Mouse (Mus musculus) megakaryocyte, embryonic 14.5 days (primary cell): Measurements from ENCODE around the gene Cdkn2d. TPM values are rescaled to one million over a fixed set of nuclear protein-coding genes. Genes with fewer than 3 reads are reported as not detected.
A peak's percentile ranks its signal among the peaks of the same experiment; 100 is the strongest.

Experiments
- H3K27me3 ChIP-seq: replicated peaks from 2 replicates; pipeline ENCODE3; 2012; ENCODE audit warnings: inconsistent platforms
- H3K36me3 ChIP-seq: replicated peaks from 2 replicates; pipeline ENCODE3; 2012; ENCODE audit warnings: low read length, inconsistent platforms, mixed read lengths
- H3K4me1 ChIP-seq: 2 replicates; pipeline ENCODE4 v1.6.1; 2012; ENCODE audit warnings: inconsistent platforms
- H3K4me3 ChIP-seq: replicated peaks from 2 replicates; pipeline ENCODE3; 2012; ENCODE audit warnings: moderate library complexity, mild to moderate bottlenecking, inconsistent platforms
- H3K9me3 ChIP-seq: 2 replicates; pipeline ENCODE4 v1.6.1; 2012; ENCODE audit warnings: inconsistent platforms
- FLI1 ChIP-seq: IDR thresholded peaks from 2 replicates; pipeline ENCODE4 v1.6.1; 2012; ENCODE audit warnings: low read length, inconsistent platforms, mixed read lengths
- GATA1 ChIP-seq: IDR thresholded peaks from 3 replicates; pipeline ENCODE4 v1.6.1; 2012; ENCODE audit warnings: mixed read lengths, low read length, inconsistent platforms, borderline replicate concordance
- polyA plus RNA-seq: library from polyadenylated mRNA; stranded (reverse); fragments of >175 nt; gene quantifications from 2 replicates; pipeline ENCODE4 v1.2.3, GENCODE M21; 2012; ENCODE audit warnings: low replicate concordance; ENCODE audit not compliant: insufficient read depth

Cdkn2d gene
- polyA plus RNA-seq = 94.7 and 248 TPM in 2 replicates

DNA sequence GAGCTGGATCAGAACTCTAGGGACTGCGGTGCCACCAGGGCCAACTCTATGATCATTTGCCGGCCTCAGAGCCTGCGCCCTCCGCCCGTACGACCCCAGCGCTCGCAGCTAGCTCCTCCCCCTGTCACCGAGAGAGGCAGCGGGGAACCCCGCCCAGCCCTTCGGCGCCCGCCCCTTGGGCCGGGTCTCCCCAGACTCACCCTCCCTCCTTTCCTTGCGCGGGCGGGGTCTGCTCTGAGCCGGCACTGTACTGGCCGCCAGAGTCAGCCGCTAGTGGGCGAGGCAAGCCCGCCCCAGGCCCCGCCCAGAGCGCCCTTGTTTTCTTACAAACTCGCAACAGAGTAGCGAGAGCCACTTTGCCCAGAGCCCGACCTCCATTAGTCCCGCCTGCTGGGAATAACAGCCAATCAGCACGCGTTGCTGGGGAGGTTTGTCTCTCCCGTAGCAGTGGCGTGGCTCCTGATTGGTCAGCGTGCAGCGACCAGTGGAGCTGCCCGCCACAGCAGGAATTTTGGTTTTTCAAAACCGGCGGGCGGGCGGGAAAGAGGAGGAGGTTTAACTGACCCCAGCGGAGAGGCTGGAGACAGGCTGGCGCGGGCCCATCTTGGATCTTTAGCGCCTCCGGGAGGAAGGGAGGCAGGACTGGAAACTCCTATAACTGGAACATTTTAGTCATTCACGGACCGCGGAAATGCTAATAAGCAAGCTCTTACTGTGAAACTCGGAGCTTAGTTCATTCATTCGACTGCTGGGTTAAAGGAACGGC is at the start of gene Cdkn2d:
Gene Cdkn2d (minus strand): TSS at position 386 of the 766 bp plus-strand sequence.
- H3K27me3 ChIP-seq = no peaks in the 10 kb centered on the region
- TF ChIP-seq GATA1 = no peak
- peak; percentile 41; the same call in 1 of the 2 replicates for TF ChIP-seq FLI1
- peak within 1 kb of the TSS; percentile 96 for H3K4me3 ChIP-seq
- no peaks in the 10 kb centered on the region for H3K9me3 ChIP-seq
- H3K36me3 ChIP-seq = peaks cover 16% of the 10 kb centered on the region
- H3K4me1 ChIP-seq = peaks cover 37% of the 10 kb centered on the region

GRCm38 (mm10) chr9:21340411-21340810 is 49.2 kb upstream of the Cdkn2d start:
- H3K36me3 ChIP-seq = peaks cover 96% of the 10 kb centered on the region
- no peak for TF ChIP-seq FLI1
- peaks cover 86% of the 10 kb centered on the region for H3K4me1 ChIP-seq

DNA sequence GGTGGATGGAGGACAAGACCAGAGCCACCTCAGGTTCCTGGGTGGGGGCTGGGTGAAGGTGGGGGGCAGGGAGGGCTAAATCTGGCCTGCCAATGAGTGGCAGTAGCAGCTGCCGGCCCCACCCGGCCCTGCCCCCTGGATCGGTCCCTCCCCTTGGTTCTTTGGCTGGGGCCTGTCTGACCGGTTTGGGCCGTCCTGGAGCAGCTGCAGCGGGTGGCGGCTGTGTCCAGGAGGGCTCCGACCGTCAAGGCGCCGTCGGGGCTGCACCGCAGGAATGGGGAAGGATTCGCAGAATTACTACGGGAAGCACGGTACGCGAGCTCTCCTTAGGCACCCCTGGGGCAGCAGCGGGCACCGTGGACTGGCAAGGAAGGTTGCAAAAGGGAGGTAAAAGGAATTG is 46.4 kb upstream of the Cdkn2d start:
- peaks cover 86% of the 10 kb centered on the region for H3K36me3 ChIP-seq

More at GRCm38 (mm10) chr9:21340411-21340810, 49.2 kb upstream of the Cdkn2d start:
- Histone ChIP-seq H3K9me3 (no peaks in the 10 kb centered on the region), H3K27me3 (no peaks in the 10 kb centered on the region), H3K4me3 (no peak overlapping the region)

DNA sequence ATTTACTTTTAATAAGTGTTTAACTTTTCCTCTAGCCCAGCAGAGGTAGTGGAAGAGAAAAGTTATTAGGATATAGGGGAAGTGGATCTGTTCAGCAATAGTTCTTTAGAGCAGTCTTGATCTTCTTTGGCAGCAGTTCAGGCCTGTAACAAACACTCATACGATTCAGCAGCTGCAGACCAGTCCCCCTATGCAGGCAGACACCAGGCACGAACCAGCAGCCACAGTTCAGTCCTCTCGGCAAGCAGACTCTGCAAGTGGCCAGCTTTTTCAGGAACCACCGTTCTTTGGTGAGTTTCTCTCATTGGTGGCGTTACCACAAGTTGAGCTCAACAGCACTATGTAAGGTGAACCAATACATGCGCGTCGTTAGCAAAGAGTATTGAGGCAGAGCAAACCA is 45.3 kb upstream of the Cdkn2d start:
- H3K27me3 ChIP-seq = no peaks in the 10 kb centered on the region
- peaks cover 74% of the 10 kb centered on the region for H3K36me3 ChIP-seq
- no peak for TF ChIP-seq FLI1
- no peak for TF ChIP-seq GATA1
- H3K4me3 ChIP-seq = no peak overlapping the region
- no peaks in the 10 kb centered on the region for H3K9me3 ChIP-seq
- H3K4me1 ChIP-seq = peaks cover 85% of the 10 kb centered on the region

More for the DNA sequence above, 46.4 kb upstream of the Cdkn2d start:
- Histone ChIP-seq H3K27me3 (no peaks in the 10 kb centered on the region), H3K9me3 (no peaks in the 10 kb centered on the region), H3K4me1 (peaks cover 88% of the 10 kb centered on the region), H3K4me3 (no peak overlapping the region)
- no peak for TF ChIP-seq GATA1
- TF ChIP-seq FLI1 = no peak

GRCm38 (mm10) chr9:21335391-21335790 is 44.2 kb upstream of the Cdkn2d start:
- no peaks in the 10 kb centered on the region for H3K9me3 ChIP-seq
- TF ChIP-seq GATA1 (no peak), FLI1 (no peak)
- H3K27me3 ChIP-seq = no peaks in the 10 kb centered on the region
- peaks cover 82% of the 10 kb centered on the region for H3K4me1 ChIP-seq
- peaks cover 68% of the 10 kb centered on the region for H3K36me3 ChIP-seq
- H3K4me3 ChIP-seq = no peak overlapping the region

DNA sequence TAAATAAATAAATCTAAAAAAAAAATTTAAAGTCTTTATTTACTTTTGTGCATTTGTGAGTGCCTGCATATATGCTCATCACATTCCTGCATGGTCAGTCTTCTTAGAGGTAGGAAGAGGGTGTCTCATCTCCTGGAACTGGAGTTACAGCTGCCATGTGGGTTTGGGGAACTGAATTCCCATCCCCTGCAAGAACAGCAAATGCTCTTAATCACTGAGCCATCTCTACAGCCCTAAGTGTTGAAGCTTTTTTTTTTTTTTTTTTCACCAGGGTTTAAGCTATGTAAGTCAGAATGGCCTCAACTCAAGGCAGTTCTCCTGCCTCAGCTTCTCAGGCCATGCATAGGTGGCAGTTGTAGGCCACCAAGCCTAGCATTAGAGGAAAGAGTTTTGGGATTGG is 43.5 kb upstream of the Cdkn2d start:
- Histone ChIP-seq H3K27me3 (no peaks in the 10 kb centered on the region), H3K4me3 (no peak overlapping the region), H3K36me3 (peaks cover 68% of the 10 kb centered on the region), H3K4me1 (peaks cover 82% of the 10 kb centered on the region), H3K9me3 (no peaks in the 10 kb centered on the region)
- TF ChIP-seq FLI1 = no peak
- no peak for TF ChIP-seq GATA1

DNA sequence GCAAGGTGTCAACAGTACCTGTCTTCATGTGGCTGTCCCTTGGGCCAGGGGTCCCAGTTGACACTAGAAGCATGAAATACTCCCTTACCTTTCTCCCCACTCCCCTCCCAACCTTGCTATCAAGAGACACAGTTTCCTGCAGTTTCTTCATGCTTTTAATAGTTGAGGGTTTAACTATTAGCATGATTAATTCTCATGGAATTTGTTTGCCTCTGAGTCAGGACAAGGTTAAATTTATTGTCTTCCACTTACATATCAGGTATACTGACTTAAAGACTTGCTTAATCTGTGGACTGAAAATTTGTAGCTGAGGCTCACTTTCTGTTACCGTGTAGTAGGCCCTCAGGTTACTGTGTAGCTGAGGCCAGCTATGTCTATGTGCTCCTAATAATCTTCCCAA is 42.3 kb upstream of the Cdkn2d start:
- H3K27me3 ChIP-seq = no peaks in the 10 kb centered on the region
- TF ChIP-seq FLI1 (no peak), GATA1 (no peak)
- peaks cover 59% of the 10 kb centered on the region for H3K36me3 ChIP-seq
- peak overlapping the region; percentile 67 for H3K4me3 ChIP-seq
- peaks cover 87% of the 10 kb centered on the region for H3K4me1 ChIP-seq
- no peaks in the 10 kb centered on the region for H3K9me3 ChIP-seq

GRCm38 (mm10) chr9:21332161-21333061 is 41.2 kb upstream of the Cdkn2d start:
- Histone ChIP-seq H3K27me3 (no peaks in the 10 kb centered on the region), H3K9me3 (no peaks in the 10 kb centered on the region), H3K4me3 (peak overlapping the region; percentile 72), H3K36me3 (peaks cover 55% of the 10 kb centered on the region), H3K4me1 (peaks cover 87% of the 10 kb centered on the region)
- TF ChIP-seq FLI1 = no peak
- TF ChIP-seq GATA1 = no peak

DNA sequence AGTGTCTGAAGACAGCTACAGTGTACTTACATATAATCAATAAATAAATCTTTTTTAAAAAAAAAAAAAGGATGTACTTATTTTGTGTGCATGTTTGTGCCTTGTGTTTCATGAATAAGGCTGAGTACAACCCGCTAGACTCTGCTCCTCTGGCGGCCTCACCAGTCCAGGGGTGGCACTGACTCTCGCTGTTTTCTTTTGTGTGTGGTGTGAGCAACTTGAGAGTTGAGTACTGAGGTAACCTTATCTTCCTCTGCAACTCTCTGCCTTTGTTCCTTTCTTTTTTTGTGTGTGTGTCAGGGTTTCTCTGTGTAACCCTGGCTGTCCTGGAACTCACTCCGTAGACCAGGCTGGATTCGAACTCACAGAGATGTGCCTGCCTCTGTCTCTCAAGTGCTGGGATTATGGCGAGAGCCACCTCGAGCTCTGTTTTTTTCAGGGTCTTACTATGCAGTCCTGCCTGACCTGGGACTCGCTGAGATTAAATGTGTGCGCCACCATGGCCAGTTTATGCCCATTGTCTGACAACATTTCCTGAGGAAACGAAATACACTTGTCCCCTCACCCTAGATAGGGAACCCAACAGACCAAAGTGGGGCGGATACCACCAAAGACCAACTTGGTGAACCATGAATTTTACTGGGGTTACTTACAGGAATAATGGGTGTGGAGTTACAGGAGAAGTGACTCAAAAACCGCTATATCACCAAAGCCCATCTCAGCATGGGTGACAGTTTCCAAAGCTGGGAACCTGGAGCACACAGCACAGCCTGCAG is 40.3 kb upstream of the Cdkn2d start:
- H3K4me1 ChIP-seq = peaks cover 85% of the 10 kb centered on the region
- no peak for TF ChIP-seq FLI1
- no peak; the same call in 2 of the 3 replicates for TF ChIP-seq GATA1
- H3K9me3 ChIP-seq = no peaks in the 10 kb centered on the region

GRCm38 (mm10) chr9:21329699-21330289 is 38.6 kb upstream of the Cdkn2d start:
- Histone ChIP-seq H3K4me1 (peaks cover 86% of the 10 kb centered on the region), H3K36me3 (peaks cover 46% of the 10 kb centered on the region), H3K27me3 (no peaks in the 10 kb centered on the region), H3K9me3 (no peaks in the 10 kb centered on the region), H3K4me3 (peak overlapping the region; percentile 46)
- no peak for TF ChIP-seq GATA1
- TF ChIP-seq FLI1 = no peak

More for the DNA sequence above, 40.3 kb upstream of the Cdkn2d start:
- no peaks in the 10 kb centered on the region for H3K27me3 ChIP-seq
- H3K4me3 ChIP-seq = peak overlapping the region; percentile 14
- H3K36me3 ChIP-seq = peaks cover 47% of the 10 kb centered on the region
